Mouse (Mus musculus): ENCODE data around the gene Hspa8. TPM values are rescaled to one million over a fixed set of nuclear protein-coding genes. Genes with fewer than 3 reads are reported as not detected.

Hspa8 gene
- total and polyA plus RNA-seq, 3 experiments, result 483 to 3,642 (median 1,343) TPM

DNA sequence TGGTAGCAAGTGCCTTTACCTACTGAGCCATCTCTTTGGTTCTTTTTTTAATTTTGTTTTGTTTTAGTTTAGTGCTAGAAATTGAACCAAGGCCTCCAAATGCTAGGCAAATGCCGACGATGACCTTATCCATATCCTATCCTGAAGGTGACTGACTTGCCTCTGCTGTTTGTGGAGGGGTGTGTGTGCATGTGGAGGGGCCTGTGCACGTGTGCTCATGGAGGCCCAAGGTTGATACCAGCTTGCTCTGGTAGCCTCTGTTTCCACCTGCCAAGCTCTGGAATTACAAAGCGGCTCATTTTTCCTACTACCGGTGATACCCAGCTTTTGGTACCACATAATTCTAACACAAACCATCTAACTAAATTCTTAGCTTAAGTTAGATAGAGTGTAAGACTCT, 7.2 kb upstream of the Hspa8 start:
- TF ChIP-seq CTCF (IDR thresholded peaks at IDR 0.05; ENCODE audit: low read depth, low read length) (no peak), TAL1 (conservative IDR thresholded peaks at IDR 0.05; ENCODE audit: low read depth, low read length) (no peak), GATA1 (IDR thresholded peaks at IDR 0.05; ENCODE audit: borderline replicate concordance, low read length) (no peak), POLR2AphosphoS5 (IDR thresholded peaks at IDR 0.05; ENCODE audit: insufficient replicate concordance, low read depth, low read length) (no peak), GATA2 (IDR thresholded peaks at IDR 0.05; ENCODE audit: borderline replicate concordance, low read depth, low read length) (no peak)
- H3K9me3 ChIP-seq (replicated peaks), result no peaks in the 10 kb centered on the region
- H3K4me1 ChIP-seq (ENCODE audit: insufficient read depth, low read depth, low read length), result peaks cover 7% of the 10 kb centered on the region
- H3K27me3 ChIP-seq (ENCODE audit: insufficient read depth, low read length), result peaks cover 14% of the 10 kb centered on the region
- no peaks in the 10 kb centered on the region for H3K36me3 ChIP-seq (replicated peaks)
- ATAC-seq (ENCODE audit: extremely low read depth, insufficient number of reproducible peaks, low FRiP score, poor library complexity, severe bottlenecking) (no peak), DNase-seq (ENCODE audit: low spot score) (no peak)
- H3K4me3 ChIP-seq (ENCODE audit: low read depth, low read length), result no peak overlapping the region

DNA sequence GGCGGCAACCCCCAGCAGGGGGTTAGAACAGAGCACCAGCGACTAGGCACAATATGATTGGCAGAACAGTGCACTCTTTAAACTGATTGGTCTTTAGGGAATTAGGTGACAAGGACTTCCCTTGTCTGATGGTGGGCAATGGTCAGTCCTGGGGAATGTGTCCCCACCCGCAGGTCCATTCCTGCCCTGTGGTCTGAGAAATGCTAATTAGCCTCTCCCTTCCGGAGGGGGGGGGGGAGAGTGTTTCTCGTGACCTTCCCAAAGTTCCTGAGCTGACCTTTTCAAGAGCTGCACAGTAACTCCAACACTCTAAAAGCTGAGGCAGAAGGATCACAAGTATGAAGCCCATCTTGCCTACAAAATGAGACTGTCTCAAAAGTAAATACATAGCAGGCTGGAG, 6.5 kb upstream of the Hspa8 start:
- peaks cover 14% of the 10 kb centered on the region for H3K4me1 ChIP-seq (ENCODE audit: insufficient read depth, low read depth, low read length)

DNA sequence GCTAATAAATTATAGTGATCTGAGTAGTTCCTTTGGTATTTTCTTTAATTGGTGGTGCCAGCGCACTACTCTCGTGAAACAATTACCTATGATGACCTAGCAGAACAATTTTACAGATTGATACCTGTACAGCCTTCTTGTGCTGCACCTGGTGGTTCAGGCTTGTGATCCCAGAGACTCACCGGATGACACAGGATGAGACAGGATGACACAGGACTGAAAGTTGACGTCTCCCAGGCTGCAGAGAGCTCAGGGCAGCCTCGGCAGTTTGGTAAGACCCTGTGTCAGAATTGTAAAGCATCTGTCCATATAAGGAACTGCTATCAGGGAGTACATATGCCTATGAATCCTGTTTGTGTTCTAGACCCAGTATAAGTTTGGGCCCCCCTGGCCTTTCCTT, 5.9 kb upstream of the Hspa8 start:
- Histone ChIP-seq H3K4me1 (ENCODE audit: insufficient read depth, low read depth, low read length) (peaks cover 20% of the 10 kb centered on the region), H3K27me3 (ENCODE audit: insufficient read depth, low read length) (peaks cover 11% of the 10 kb centered on the region), H3K4me3 (ENCODE audit: low read depth, low read length) (no peak overlapping the region), H3K36me3 (replicated peaks) (no peaks in the 10 kb centered on the region), H3K9me3 (replicated peaks) (no peaks in the 10 kb centered on the region)
- TF ChIP-seq GATA2 (IDR thresholded peaks at IDR 0.05; ENCODE audit: borderline replicate concordance, low read depth, low read length) (no peak), GATA1 (IDR thresholded peaks at IDR 0.05; ENCODE audit: borderline replicate concordance, low read length) (no peak), POLR2AphosphoS5 (IDR thresholded peaks at IDR 0.05; ENCODE audit: insufficient replicate concordance, low read depth, low read length) (no peak), CTCF (IDR thresholded peaks at IDR 0.05; ENCODE audit: low read depth, low read length) (no peak), TAL1 (conservative IDR thresholded peaks at IDR 0.05; ENCODE audit: low read depth, low read length) (no peak)
- no peak for ATAC-seq (ENCODE audit: extremely low read depth, insufficient number of reproducible peaks, low FRiP score, poor library complexity, severe bottlenecking)
- no peak for DNase-seq (ENCODE audit: low spot score)

More for the DNA sequence above, 6.5 kb upstream of the Hspa8 start:
- no peak overlapping the region for H3K4me3 ChIP-seq (ENCODE audit: low read depth, low read length)
- no peaks in the 10 kb centered on the region for H3K36me3 ChIP-seq (replicated peaks)
- H3K9me3 ChIP-seq (replicated peaks), result no peaks in the 10 kb centered on the region
- ATAC-seq (ENCODE audit: extremely low read depth, insufficient number of reproducible peaks, low FRiP score, poor library complexity, severe bottlenecking) (no peak), DNase-seq (ENCODE audit: low spot score) (no peak)
- TF ChIP-seq CTCF (IDR thresholded peaks at IDR 0.05; ENCODE audit: low read depth, low read length), result no peak
- TF ChIP-seq GATA2 (IDR thresholded peaks at IDR 0.05; ENCODE audit: borderline replicate concordance, low read depth, low read length), result no peak
- no peak for TF ChIP-seq POLR2AphosphoS5 (IDR thresholded peaks at IDR 0.05; ENCODE audit: insufficient replicate concordance, low read depth, low read length)
- no peak for TF ChIP-seq TAL1 (conservative IDR thresholded peaks at IDR 0.05; ENCODE audit: low read depth, low read length)
- TF ChIP-seq GATA1 (IDR thresholded peaks at IDR 0.05; ENCODE audit: borderline replicate concordance, low read length), result no peak
- H3K27me3 ChIP-seq (ENCODE audit: insufficient read depth, low read length), result peaks cover 14% of the 10 kb centered on the region

GRCm38 (mm10) chr9:40795562-40795961, 5.2 kb upstream of the Hspa8 start:
- H3K27me3 ChIP-seq (ENCODE audit: insufficient read depth, low read length), result peaks cover 7% of the 10 kb centered on the region
- TF ChIP-seq GATA1 (IDR thresholded peaks at IDR 0.05; ENCODE audit: borderline replicate concordance, low read length) (no peak), GATA2 (IDR thresholded peaks at IDR 0.05; ENCODE audit: borderline replicate concordance, low read depth, low read length) (no peak), POLR2AphosphoS5 (IDR thresholded peaks at IDR 0.05; ENCODE audit: insufficient replicate concordance, low read depth, low read length) (no peak), TAL1 (conservative IDR thresholded peaks at IDR 0.05; ENCODE audit: low read depth, low read length) (no peak), CTCF (IDR thresholded peaks at IDR 0.05; ENCODE audit: low read depth, low read length) (no peak)
- H3K4me3 ChIP-seq (ENCODE audit: low read depth, low read length), result no peak overlapping the region
- H3K36me3 ChIP-seq (replicated peaks), result no peaks in the 10 kb centered on the region
- no peak for ATAC-seq (ENCODE audit: extremely low read depth, insufficient number of reproducible peaks, low FRiP score, poor library complexity, severe bottlenecking)
- no peaks in the 10 kb centered on the region for H3K9me3 ChIP-seq (replicated peaks)
- peaks cover 20% of the 10 kb centered on the region for H3K4me1 ChIP-seq (ENCODE audit: insufficient read depth, low read depth, low read length)
- DNase-seq (ENCODE audit: low spot score), result no peak

- H3K4me1 ChIP-seq (ENCODE audit: insufficient read depth, low read depth, low read length), result peaks cover 20% of the 10 kb centered on the region
- DNase-seq (ENCODE audit: low spot score) (no peak), ATAC-seq (ENCODE audit: extremely low read depth, insufficient number of reproducible peaks, low FRiP score, poor library complexity, severe bottlenecking) (no peak)
- no peaks in the 10 kb centered on the region for H3K9me3 ChIP-seq (replicated peaks)
- no peaks in the 10 kb centered on the region for H3K36me3 ChIP-seq (replicated peaks)
- TF ChIP-seq CTCF (IDR thresholded peaks at IDR 0.05; ENCODE audit: low read depth, low read length), result no peak
- no peak for TF ChIP-seq GATA1 (IDR thresholded peaks at IDR 0.05; ENCODE audit: borderline replicate concordance, low read length)
- TF ChIP-seq GATA2 (IDR thresholded peaks at IDR 0.05; ENCODE audit: borderline replicate concordance, low read depth, low read length), result no peak
- no peak for TF ChIP-seq POLR2AphosphoS5 (IDR thresholded peaks at IDR 0.05; ENCODE audit: insufficient replicate concordance, low read depth, low read length)
- peaks cover 7% of the 10 kb centered on the region for H3K27me3 ChIP-seq (ENCODE audit: insufficient read depth, low read length)
- no peak overlapping the region for H3K4me3 ChIP-seq (ENCODE audit: low read depth, low read length)
Measured at GRCm38 (mm10) chr9:40796054-40796453, 4.7 kb upstream of the Hspa8 start.

DNA sequence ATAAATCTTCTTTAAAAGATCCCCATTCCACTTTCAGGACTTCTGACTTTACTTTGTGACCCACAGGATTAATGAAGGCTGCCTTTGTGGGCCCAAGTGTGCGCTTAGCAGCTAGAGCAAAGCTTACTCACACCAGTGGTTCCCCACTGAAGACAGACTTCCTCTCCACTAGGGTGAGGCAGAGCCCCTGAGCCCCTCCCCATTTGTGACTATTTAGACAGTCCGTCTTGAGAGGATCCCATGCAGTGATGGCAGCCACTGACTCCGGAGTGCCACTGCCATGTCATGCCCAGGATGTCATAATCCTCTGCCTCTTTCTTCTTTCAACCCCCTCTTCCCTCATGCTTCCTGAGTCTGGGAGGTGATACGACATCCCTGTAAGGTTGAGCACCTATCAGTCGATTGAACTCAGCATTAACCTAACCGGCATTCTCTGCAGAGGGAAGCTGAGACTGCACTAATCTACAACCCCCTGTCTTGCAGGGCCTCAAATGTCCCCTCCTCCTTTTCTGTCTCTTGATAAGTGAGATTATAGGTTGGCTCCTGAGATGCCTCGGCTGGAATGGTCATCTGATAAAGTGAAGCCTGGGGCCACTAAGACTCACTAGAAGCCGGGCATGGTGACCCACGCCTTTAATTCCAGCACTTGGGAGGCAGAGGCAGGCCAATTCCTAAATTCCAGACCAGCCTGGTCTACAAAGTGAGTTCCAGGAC, 2.4 kb upstream of the Hspa8 start:
- Histone ChIP-seq H3K4me3 (ENCODE audit: low read depth, low read length) (no peak overlapping the region; the same call in 1 of the 2 replicates), H3K4me1 (ENCODE audit: insufficient read depth, low read depth, low read length) (peaks cover 20% of the 10 kb centered on the region), H3K27me3 (ENCODE audit: insufficient read depth, low read length) (peaks cover 7% of the 10 kb centered on the region; the same call in 1 of the 2 replicates), H3K36me3 (replicated peaks) (peaks cover 12% of the 10 kb centered on the region), H3K9me3 (replicated peaks) (no peaks in the 10 kb centered on the region)
- DNase-seq (ENCODE audit: low spot score), result no peak
- TF ChIP-seq GATA1 (IDR thresholded peaks at IDR 0.05; ENCODE audit: borderline replicate concordance, low read length) (no peak), POLR2AphosphoS5 (IDR thresholded peaks at IDR 0.05; ENCODE audit: insufficient replicate concordance, low read depth, low read length) (no peak), CTCF (IDR thresholded peaks at IDR 0.05; ENCODE audit: low read depth, low read length) (no peak), TAL1 (conservative IDR thresholded peaks at IDR 0.05; ENCODE audit: low read depth, low read length) (no peak), GATA2 (IDR thresholded peaks at IDR 0.05; ENCODE audit: borderline replicate concordance, low read depth, low read length) (no peak)
- no peak for ATAC-seq (ENCODE audit: extremely low read depth, insufficient number of reproducible peaks, low FRiP score, poor library complexity, severe bottlenecking)
